ENCODE assay signal across 22 mouse cellular contexts in the genomic region with DNA sequence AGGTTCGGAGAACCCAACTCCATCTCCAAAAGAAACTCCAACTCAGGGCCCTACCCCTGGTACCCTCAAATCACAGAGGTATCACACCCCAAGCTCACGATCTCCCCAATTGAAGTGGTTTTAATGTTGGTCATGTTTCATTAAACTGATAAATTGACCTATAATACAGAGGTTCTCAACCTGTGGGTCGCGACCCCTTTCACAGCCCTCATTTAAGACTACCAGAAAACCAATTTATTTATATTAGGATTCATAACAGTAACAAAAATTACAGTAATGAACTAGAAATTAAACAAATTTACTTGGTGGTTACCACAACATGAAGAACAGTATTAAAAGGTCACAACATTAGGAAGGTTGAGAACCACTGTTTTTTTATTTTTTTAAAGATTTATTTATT.
DNase-seq lines count a peak whose midpoint lies in the region; ATAC-seq and TF ChIP-seq lines count a peak whose summit lies in the region.
"Had no signal": no experiment of that assay in that cellular context is flagged by ENCODE, and none has a peak within 500 bp of the region (broad histone marks: within the 10 kb centered on the region; RNA-seq: fewer than 3 reads in every experiment).

No protein-coding gene starts in this region.

- TF ChIP-seq RAD21 in CH12.LX (IDR thresholded peaks at IDR 0.05; ENCODE audit: low read depth, low read length), result no peak

- H3K9ac ChIP-seq in neural tube, embryonic 11.5 days (ENCODE audit: low read length), result no peak overlapping the region
- H3K9ac ChIP-seq in neural tube, embryonic 15.5 days (replicated peaks), result no peak overlapping the region
- H3K9ac ChIP-seq in CH12.LX (ENCODE audit: insufficient read depth, low read depth) (no peak overlapping the region), ES-E14 (ENCODE audit: insufficient read depth, low read depth, low read length, poor library complexity, severe bottlenecking) (no peak overlapping the region)

- TF ChIP-seq POLR2A in CH12.LX (IDR thresholded peaks at IDR 0.05; ENCODE audit: low read depth, low read length), result no peak

- in situ Hi-C loops in CH12.LX (cut with MboI; ENCODE audit: low pct_ligation_motif_present, low pct_unique_long_range_greater_than_20kb, low sequenced_read_pairs), result no loop called here
- in situ Hi-C loops in ES-E14 (cut with MboI; ENCODE audit: low sequenced_read_pairs in 2 of 2, unreplicated experiment in 2 of 2), result no loop called here

- no peak for TF ChIP-seq EP300 in CH12.LX (IDR thresholded peaks at IDR 0.05; ENCODE audit: low read length)

- H3K4me2 ChIP-seq in neural tube, embryonic 11.5 days (ENCODE audit: low read depth), result no peak overlapping the region
- H3K4me2 ChIP-seq in neural tube, embryonic 15.5 days, result no peak overlapping the region
- H3K4me2 ChIP-seq in CH12.LX (ENCODE audit: insufficient read depth, low read depth, poor library complexity, severe bottlenecking), result no peak overlapping the region

- H3K4me3 ChIP-seq in neural tube, embryonic 11.5 days (ENCODE audit: low read depth, low read length), result no peak overlapping the region
- no peak overlapping the region for H3K4me3 ChIP-seq in neural tube, embryonic 15.5 days (replicated peaks)
- H3K4me3 ChIP-seq in CH12.LX (replicated peaks in 1 of 3; ENCODE audit: low read depth in 2 of 3, low read length in 2 of 3, poor library complexity in 1 of 3) (no peak overlapping the region), ES-E14 (ENCODE audit: insufficient read depth in 1 of 2, low read depth in 1 of 2, low read length in 2 of 2, poor library complexity in 1 of 2, severe bottlenecking in 1 of 2) (no peak overlapping the region)

- no peaks in the 10 kb centered on the region for H3K9me3 ChIP-seq in neural tube, embryonic 11.5 days (ENCODE audit: control insufficient read depth, low read length)
- H3K9me3 ChIP-seq in neural tube, embryonic 15.5 days (replicated peaks), result no peaks in the 10 kb centered on the region
- H3K9me3 ChIP-seq in CH12.LX (replicated peaks; ENCODE audit: low read length) (no peaks in the 10 kb centered on the region), ES-E14 (ENCODE audit: control insufficient read depth, insufficient read depth, low read depth, low read length) (no peaks in the 10 kb centered on the region)

- H3K27ac ChIP-seq in neural tube, embryonic 11.5 days (ENCODE audit: low read depth, low read length), result no peak overlapping the region
- no peak overlapping the region for H3K27ac ChIP-seq in neural tube, embryonic 15.5 days (replicated peaks)
- no peak overlapping the region for H3K27ac ChIP-seq in CH12.LX (ENCODE audit: insufficient read depth, low read depth)
- H3K27ac ChIP-seq in ES-E14 (ENCODE audit: insufficient read depth, low read depth, low read length, poor library complexity, severe bottlenecking), result no peak overlapping the region

- TF ChIP-seq CTCF in CH12.LX (conservative IDR thresholded peaks at IDR 0.05 in 1 of 2, IDR thresholded peaks at IDR 0.05 in 1 of 2; ENCODE audit: low read depth in 2 of 2, low read length in 2 of 2), result no peak

- 88% methylated on average over 4 of the region's 4 CpGs for WGBS in neural tube, embryonic 11.5 days
- WGBS in neural tube, embryonic 15.5 days, result 92% methylated on average over 4 of the region's 4 CpGs

- no peaks in the 10 kb centered on the region for H3K36me3 ChIP-seq in neural tube, embryonic 11.5 days (ENCODE audit: control insufficient read depth, insufficient read depth, low read length)
- no peaks in the 10 kb centered on the region for H3K36me3 ChIP-seq in neural tube, embryonic 15.5 days
- H3K36me3 ChIP-seq in CH12.LX (replicated peaks in 1 of 2; ENCODE audit: control insufficient read depth in 1 of 2, insufficient read depth in 1 of 2, low read length in 1 of 2) (no peaks in the 10 kb centered on the region), ES-E14 (ENCODE audit: control insufficient read depth, insufficient read depth, low read length, poor library complexity, severe bottlenecking) (no peaks in the 10 kb centered on the region)
- H3K36me3 ChIP-seq: G1E had no signal

- no peak for ATAC-seq in neural tube, embryonic 11.5 days (ENCODE audit: insufficient read depth, low FRiP score, low TSS enrichment)
- ATAC-seq in neural tube, embryonic 15.5 days (ENCODE audit: low FRiP score), result no peak
- ATAC-seq: activated CD4-positive, CD25-positive, alpha-beta regulatory T cell, adult 4 months; CD4-positive, CD25-positive, alpha-beta regulatory T cell, adult 4 months; Patski had no signal

- H3K79me2 ChIP-seq in CH12.LX (replicated peaks; ENCODE audit: control insufficient read depth, extremely low read depth, insufficient read depth, poor library complexity, severe bottlenecking), result no peaks in the 10 kb centered on the region

- peak; percentile 4 for DNase-seq in neural tube, embryonic 11.5 days (ENCODE audit: low spot score)
- DNase-seq in CH12.LX (ENCODE audit: extremely low read depth) (no peak), ES-E14 (ENCODE audit: low read depth, low spot score) (no peak)
- DNase-seq in urinary bladder, postnatal 10 days (ENCODE audit: low spot score), result no peak
- DNase-seq in frontal cortex, postnatal 14 days (ENCODE audit: low spot score in 2 of 2), result no peak
- DNase-seq: adrenal gland, adult 2 months; adrenal gland, adult 8-10 months; adrenal gland, postnatal 10 days; adrenal gland, postnatal 14 days; adrenal gland, postnatal 25 days; adrenal gland, postnatal 36 days; B cell, adult 2 months; cerebellum, adult 11 months; cerebellum, adult 11-12 months; cerebellum, adult 18-20 months; cerebellum, adult 2 months; cerebellum, adult 8-10 months had no signal

- no peaks in the 10 kb centered on the region for H3K4me1 ChIP-seq in neural tube, embryonic 11.5 days (ENCODE audit: control insufficient read depth, insufficient read depth, low read length)
- no peaks in the 10 kb centered on the region for H3K4me1 ChIP-seq in neural tube, embryonic 15.5 days
- no peaks in the 10 kb centered on the region for H3K4me1 ChIP-seq in CH12.LX (ENCODE audit: control insufficient read depth in 1 of 2, insufficient read depth in 2 of 2)
- H3K4me1 ChIP-seq in ES-E14 (ENCODE audit: control insufficient read depth in 2 of 2, insufficient read depth in 2 of 2, low read length in 2 of 2, poor library complexity in 1 of 2), result peaks cover 0 to 10% of the 10 kb centered on the region in 2 experiments; a peak in 2 of 4 replicates

- dilution Hi-C loops in CH12.LX (cut with MboI; ENCODE audit: extremely low pct_ligation_motif_present, extremely low pct_unique_long_range_greater_than_20kb, low sequenced_read_pairs), result no loop called here

- H3K27me3 ChIP-seq in neural tube, embryonic 11.5 days (ENCODE audit: control insufficient read depth, insufficient read depth, low read length), result no peaks in the 10 kb centered on the region
- no peaks in the 10 kb centered on the region for H3K27me3 ChIP-seq in neural tube, embryonic 15.5 days (replicated peaks)
- no peaks in the 10 kb centered on the region for H3K27me3 ChIP-seq in CH12.LX (replicated peaks)
- H3K27me3 ChIP-seq: Patski had no signal

TF ChIP-seq in CH12.LX, 34 proteins besides CTCF, POLR2A, EP300 and RAD21:
- TF ChIP-seq ZNF384 (IDR thresholded peaks at IDR 0.05; ENCODE audit: low read depth, low read length) (no peak), KAT2A (IDR thresholded peaks at IDR 0.05; ENCODE audit: insufficient replicate concordance, low read length) (no peak), CHD2 (IDR thresholded peaks at IDR 0.05; ENCODE audit: low read length) (peak; percentile 90), TBP (conservative IDR thresholded peaks at IDR 0.05; ENCODE audit: low read depth, low read length) (no peak), CHD1 (IDR thresholded peaks at IDR 0.05; ENCODE audit: low read depth, low read length) (no peak)
TF ChIP-seq in CH12.LX: peak in this region for 1.

TF ChIP-seq in ES-E14, 5 proteins besides CTCF, POLR2A, EP300 and RAD21:
- no peak for TF ChIP-seq HCFC1 (IDR thresholded peaks at IDR 0.05; ENCODE audit: borderline replicate concordance, insufficient read depth, low read length)
- TF ChIP-seq ZC3H11A (IDR thresholded peaks at IDR 0.05; ENCODE audit: borderline replicate concordance, low read depth, low read length), result no peak
- TF ChIP-seq CHD2 (IDR thresholded peaks at IDR 0.05; ENCODE audit: low read depth, low read length), result peak; percentile 84
- TF ChIP-seq ZNF384 (IDR thresholded peaks at IDR 0.05; ENCODE audit: low read depth, low read length), result no peak
- TF ChIP-seq MAFK (IDR thresholded peaks at IDR 0.05; ENCODE audit: insufficient read depth, low read depth, low read length), result no peak
